Mouse (Mus musculus): ENCODE data around the gene Otulin.

DNA sequence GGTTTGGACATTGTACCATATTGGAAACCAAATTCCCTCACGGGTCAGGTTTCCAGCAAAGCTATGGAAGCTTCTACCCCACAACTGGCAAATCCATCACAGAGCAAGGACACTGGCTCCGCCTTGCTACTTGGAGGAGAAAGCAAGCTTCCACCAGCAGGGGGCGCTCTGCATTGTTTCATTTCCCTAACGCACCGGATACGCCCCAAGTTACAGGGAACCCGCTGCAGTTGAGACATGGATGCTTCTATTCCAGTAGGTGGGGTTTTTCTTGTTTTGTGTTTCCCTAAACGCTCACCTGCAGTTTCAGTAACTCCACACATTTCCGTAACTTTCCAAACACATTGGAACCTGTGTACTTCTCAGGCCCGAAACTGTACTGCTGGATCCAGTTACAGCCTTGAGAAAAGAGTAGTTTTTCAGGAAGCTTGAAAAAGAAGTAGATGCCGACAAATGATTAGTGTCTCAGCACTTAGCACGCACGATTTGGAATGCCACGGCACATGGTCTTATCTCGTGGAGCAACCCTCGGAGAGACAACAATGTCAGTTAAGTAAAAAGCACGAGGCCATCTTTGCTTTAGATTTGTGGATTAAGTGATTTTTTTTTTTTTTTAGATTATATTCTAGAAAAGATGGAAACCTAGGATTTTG lies 29.2 kb upstream of the Otulin start:
- TF ChIP-seq CTCF (IDR thresholded peaks at IDR 0.05): peak; percentile 93
- no peak for TF ChIP-seq POLR2A (IDR thresholded peaks at IDR 0.05; ENCODE audit: insufficient read depth, low read depth, low read length)

All from heart, adult 2 months (tissue).